Mouse (Mus musculus) lung, postnatal 4 days (tissue): ENCODE data around the gene Msrb2.

Experiments used
- DNase-seq, 2 experiments: peaks; one replicate each; pipeline ENCODE4 v3.0.0; 2021

Gene Msrb2

DNA sequence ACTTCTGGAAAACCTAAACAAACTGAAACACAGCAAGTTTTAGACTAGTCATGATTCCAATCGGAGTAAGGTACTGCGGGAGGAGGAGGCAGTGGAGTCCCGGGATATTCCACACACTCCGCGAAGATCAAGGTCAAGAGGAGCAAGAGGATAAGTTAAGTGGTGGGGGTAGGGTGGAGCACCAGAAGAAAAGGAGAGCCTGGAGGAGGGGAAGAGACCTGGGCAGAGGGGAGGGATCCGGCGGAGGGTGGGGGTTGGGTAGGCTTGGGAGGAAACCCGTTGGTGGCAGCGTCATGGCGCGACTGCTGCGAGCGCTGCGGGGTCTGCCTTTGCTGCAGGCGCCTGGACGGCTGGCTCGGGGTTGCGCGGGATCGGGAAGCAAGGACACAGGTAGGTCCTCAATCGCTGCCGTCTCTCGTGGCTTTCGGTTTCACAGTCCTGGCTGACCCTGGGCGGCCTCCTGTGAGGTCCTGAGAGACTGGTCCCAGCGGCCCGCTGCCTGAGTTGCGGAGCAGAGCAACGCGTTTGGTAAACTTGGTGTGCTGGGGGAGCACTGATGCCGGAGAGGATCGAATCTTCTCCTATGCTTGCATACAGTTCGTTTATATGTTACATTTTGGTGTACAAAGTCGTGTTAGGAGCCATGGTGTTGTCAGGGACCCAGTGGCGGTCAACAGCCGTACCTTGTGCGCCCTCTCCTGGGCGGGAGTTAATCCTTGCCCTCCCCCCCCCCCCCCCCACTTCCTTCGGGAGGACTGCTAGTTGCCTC, at the start of gene Msrb2:
Gene Msrb2, plus strand, starts transcription at position 51 of the 769 bp plus-strand sequence.
- peak; percentile 76 to 81 for DNase-seq

DNA sequence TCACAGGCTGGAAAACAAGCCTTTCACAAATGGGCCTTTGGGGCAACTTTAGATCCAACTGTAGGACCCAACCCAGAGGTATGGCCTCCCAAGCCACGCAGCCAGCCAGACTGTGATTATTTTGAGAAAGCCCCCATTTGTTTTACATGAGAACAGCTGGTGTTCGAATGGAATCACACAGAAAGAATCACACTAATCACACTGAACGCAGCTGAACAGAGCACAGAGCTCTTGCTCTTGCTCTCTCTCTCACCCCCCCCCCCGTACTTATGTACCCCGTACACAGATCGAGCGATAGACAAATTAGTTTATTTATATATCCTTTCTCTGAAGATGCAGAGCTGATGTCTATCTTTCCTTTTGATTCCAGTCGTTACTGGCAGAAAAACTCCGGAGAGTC, 48.8 kb upstream of the Msrb2 start:
- no peak for DNase-seq

DNA sequence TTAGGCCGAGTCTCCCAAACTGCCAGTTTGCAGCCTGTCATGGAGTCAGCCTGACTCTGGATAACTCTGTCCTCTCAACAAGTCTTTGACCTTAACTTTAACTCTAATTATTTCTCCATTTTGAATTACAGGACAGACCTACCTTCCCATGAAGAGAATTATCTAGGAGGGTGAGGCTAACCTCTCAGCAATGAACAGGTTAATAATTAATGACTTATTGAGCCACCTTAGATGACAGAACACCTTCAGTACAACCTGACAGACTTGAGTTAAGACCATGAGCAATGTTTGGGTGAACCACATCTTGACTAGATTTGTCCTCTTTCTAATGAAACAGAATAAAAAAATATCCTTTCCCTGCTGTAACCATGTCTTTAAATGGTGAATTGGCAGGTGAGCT, 44.9 kb upstream of the Msrb2 start:
- DNase-seq, result no peak

DNA sequence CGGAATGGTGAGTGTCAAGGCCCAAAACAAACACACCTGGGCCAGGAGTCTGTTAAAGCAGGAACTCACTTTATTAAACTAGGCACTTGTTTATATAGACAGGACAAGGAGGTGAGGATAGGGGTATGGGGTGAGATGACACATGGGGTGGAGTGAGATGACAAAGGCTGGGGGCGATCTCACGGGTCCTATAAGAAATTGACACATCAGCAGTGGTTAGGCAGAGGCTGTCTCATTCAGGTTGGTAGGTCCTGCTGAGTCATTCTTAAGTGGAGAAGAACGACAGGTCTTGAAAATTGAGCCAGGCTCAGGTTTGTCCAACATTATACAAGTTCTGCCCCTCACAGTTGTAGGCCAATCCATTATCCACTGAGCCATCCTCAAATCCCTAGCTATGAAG, 43.4 kb upstream of the Msrb2 start:
- no peak for DNase-seq

DNA sequence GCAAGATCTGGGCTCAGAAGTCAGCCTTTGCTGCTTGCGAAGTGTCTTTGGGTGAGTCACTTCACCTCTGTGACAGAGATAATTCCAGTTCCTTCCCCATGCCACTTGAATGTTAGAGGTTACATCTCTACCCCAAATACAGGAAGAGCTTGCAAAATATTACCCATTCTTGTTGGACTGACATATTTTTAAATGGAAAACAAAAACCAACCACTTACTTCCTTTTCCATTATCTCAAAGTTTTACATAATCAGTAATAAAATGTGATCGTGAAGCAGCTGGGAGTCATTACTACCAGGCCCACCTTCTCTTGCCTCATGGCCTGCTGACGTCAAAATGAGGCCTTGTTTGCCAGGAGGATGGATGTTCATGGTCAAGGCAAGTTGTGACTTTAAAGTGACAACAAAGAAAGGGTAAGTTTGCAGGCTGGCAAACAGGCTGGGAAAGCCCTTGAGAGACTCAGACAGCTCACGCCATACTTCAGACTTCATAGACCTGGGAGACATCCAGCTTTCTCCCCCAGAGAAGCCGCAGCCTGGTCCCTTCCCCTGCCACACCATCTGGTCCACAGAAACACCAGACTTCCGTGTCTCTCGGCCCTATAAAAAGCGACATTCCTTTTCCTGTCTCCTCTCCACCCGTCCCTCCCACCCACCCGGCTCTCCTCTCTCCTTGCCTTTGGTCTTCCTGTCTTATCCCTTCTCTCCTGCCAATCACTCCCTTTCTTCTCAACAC, 27.2 kb upstream of the Msrb2 start:
- peak; percentile 27 to 41 for DNase-seq

DNA sequence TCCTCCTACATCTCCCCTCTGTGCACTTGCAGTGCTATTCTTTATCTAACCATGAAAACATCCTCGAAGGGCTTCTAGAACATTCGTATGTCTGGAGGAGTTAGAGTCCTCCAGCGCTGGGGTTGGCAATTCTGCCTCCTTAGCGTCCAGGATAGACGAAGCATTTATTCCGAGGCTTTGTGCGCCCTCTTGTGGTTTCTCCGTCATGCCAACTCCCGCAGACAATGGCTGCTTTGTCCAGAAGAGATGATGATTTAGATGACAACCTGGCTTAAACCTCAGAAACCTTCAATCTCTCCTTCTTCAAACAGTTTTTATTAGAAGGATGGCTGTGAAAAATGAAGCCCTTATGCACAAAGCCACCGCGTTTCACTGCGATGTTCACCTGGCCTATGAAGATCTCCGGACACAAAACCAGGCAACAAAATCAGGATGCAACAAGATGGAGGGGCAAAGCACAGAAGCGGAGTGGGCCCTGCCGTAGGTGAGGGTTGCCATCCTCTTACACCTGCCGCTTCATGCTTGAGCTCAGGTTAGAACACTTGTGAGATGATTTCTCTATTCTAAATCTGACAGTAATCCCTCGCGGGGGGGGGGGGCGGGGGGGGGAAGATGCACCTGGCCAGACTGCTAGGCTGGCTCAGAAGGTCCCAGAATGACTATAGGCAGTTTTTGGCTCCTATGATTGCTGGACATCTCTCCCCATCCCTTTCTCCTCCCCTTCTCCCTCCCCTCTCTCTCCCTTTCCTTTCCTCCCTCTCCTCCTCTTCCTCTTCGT, 26.4 kb upstream of the Msrb2 start:
- peak; percentile 78 to 91 for DNase-seq

DNA sequence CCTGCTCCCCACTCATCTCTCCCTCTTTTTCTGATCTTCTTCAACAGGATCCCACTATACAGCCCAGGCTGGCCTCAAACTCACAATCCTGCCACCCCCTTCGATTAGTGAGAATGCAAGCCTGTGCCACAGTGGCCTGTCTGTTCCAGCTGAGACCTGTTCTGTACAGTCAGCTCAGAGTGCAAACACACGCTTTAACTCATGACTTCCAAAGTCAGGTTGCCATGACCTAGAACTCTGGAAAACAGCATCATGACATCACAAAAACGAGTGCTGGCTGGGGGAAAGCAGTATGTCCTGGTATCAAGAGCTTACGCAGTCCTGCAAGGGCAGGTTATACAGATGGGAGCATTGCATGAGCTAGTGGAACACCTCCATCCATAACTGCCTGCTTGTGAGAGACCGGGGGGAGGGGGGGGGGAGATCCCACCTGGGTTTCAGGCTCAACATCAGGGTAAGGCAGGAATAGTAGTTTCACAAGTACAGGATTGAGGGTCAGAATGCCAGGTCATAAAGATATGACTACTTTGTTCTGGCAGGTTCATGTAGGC, 25.8 kb upstream of the Msrb2 start:
- no peak for DNase-seq

DNA sequence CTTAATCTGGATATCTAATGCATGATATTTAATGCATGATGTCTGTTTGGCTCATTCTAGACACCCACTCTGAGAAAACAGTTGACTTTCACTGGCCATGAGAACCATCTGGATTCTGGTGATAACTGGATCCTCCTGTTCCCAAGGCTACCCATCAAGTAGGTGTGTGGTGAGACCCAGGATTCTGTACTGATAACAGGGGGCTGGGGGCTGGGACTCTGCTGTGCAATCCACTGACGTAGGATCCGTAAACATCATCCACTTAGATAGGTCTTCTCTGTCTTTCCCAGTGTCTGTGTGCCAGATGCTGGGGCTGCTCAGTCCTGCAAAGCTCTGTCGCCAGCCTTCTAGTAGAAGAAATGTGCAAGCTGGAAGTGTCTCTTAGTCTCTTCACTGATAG, 22.8 kb upstream of the Msrb2 start:
- DNase-seq, result no peak

DNA sequence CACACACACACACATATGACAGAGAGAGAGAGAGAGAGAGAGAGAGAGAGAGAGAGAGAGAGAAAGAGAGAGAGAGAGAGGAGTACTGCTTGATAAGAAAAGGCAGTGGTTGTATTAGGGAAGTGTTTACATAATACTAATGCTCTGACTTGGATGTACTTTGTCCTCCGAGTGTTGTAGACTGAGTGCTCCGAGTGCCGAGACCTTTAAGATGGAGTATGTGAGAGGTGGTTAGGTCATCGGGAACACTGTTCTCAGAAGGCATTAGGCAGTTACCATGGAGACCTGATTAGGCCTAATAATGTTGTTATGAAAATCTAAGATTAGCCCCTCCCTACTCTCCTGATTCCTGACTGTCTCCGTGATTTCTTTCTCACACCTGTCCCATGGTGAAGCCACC, 21.1 kb upstream of the Msrb2 start:
- DNase-seq, result no peak

DNA sequence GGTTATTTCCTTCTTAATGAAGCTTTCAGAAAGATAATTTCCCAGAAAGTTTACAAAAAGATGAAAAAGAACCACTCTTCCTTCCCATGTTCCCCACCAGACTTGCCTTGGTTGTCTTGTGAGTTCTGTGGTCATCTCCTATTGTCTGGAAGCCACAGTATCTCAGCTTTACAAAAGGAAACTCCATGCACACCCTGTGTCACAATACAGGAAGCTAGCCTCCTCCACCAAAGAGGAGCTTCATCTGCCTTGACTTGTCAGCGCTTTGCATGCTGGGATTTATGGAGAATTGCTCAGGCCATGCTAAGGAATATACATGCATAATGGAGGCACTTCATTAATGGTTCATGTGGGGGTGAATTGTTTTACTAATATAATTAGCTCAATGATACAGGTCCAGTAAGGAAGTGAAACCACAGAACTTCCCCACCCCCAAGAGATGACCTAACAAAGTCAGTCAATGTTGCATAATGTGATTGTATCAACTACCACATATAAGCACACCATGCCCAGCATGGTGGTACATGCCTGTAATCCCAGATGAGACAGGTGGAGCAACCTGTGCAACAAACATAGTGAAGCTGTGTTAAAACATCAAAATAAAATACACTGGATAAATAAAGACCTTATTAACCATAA, 19.5 kb upstream of the Msrb2 start:
- DNase-seq, result no peak

DNA sequence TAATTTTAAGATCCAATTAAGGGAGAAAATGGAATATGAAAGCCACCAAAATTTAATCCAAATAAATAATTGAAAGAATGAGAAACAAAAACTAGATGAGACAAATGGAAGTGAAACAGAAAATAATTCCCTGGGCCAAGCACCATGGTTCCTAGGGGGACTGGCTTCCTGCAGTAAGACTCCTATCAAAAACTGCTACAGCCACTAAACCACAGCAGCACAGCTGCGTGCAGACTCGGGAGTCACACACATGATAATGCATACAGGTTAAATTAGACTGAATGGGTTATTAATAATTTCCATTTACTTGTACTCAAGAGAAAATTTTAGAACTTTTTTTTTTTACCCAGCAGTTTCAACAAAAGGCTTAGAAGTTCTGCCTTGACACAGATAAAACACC, 18.1 kb upstream of the Msrb2 start:
- DNase-seq, result no peak

DNA sequence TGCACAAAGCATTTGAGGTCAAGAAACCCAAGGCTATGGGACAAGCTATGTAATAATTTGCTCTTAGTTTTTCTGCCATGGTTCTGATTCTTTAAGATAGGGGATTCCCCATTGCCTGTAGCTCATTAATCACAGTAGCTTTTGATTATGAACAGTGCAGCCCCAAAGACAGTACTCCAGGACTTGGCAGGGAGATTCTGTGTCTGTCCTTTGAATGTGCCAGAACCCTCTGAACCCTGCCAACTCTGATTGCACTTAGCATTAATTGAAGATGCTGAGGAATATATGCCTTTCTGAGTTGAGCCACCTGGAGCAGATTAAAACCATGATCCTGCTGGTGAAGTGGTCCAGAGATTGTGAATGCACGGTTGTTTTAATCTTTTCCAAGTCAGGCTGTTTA, 8.4 kb upstream of the Msrb2 start:
- DNase-seq, result no peak

DNA sequence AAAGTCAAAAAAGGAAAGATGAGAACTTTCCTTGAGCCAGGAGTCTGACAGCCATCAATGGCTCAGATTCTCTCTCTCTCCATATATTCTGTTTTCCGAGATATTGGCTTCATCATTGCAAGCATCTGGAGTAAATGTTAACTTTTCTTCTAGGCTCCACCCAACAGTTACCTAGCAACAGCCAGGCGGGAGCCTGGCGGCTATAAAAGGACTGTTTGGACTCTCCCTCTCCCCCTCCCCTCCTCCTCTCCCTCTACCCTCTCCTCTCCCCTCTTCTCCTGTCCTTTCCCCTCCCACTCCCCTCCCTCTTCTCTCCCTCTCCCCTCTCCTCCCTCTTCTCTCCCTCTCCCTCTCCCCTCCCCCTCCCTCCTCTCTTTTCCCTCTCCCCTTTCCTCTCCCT, 4.8 kb upstream of the Msrb2 start:
- DNase-seq, result no peak

DNA sequence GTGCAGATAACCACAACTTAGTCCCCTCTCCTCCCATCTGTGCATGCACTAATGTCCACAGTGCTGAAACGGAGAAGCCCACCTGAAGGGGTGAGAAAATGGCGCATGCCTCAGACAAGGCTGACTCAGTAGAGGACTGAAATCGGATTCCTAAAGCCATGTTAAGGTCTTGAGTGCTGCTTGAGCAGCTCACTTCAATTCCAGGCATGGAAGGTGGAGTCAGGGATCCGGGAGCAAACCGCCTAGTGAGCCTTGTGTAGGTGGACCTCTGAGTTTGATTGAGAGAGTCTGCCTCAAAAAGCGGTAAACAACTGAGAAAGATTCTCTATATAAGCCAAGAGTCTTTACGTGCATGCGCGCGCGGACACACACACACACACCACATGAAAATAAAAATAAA, 4.1 kb upstream of the Msrb2 start:
- peak; percentile 3 to 29 for DNase-seq

DNA sequence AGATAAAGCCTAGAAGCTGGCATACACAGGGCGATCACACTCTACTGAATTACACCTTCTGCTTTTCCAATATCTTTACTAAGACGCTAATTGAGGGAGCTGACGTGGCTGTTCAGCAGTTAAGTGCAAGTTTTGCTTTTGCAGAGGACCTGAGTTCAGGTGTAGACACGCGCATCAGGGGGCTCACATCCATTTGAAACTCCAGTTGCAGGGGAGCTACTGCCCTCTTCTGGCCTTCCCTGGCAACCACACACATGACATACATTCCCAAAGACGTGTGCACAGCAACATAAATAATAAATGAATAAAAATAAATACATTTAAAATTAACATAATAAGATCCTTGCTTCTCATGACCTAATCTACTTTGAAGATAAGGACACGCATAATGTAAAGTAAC, 2.5 kb downstream of the Msrb2 start:
- no peak for DNase-seq

DNA sequence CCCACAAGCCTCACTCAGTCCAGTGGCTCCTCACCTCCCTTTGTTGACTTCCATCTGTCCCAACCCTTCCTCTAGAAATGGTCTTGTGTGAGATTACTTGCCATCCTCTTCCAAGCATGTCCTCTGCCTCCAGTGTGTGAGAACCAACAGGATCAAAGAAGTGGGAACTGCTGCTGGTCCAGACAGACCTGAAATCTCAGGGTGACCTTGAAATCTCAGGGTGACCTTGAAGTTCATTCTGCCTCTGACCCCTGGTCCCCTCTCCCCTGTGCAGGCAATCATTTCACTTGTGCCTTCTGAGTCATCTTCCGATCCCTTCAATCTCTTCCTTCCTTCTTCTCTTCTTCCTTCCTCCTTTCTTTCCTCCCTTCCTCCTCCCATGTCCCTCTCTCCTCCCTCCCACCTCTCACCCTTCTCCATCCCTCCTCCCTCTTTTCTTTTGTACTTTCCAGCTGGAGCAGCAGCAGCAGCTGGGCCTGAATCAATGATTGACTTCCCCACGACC, 9.3 kb downstream of the Msrb2 start:
- DNase-seq, result no peak

DNA sequence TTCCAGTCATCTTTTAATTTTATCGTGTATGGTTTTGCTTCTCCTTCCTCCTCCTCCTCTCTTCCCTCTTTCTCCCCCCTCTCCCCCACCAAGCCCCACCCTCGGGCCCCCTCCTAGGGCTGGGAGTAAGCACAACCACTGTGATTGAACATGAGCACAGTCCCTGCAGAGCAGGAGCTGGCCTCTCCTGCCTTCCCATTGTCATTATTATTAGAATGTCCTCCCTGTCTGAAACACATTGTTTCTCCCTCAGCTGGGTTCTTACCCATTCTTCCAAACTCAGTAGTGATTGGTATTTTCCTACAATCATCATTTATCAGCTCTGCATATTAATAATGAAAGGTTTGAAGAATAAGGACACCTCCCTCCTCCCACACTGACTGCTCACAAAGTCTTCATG, 9.7 kb downstream of the Msrb2 start:
- no peak for DNase-seq

DNA sequence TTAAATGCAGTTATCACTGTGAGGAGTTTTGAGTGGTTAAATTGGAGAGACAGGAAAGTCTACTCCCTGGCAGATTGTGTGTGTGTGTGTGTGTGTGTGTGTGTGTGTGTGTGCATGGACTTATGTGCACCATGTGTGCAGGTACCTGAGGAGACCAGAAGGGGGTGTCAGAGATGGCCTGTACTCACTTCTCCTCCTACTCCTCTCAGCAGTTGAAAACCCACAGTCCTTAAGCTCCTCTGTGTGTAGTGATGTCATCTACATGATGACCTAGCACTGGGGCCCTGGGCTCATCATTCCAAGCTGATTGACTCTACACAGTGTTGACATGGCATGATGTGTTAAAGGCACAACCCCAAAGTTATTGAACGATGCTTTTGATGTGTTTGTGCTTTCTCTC, 11.0 kb downstream of the Msrb2 start:
- DNase-seq, result no peak

DNA sequence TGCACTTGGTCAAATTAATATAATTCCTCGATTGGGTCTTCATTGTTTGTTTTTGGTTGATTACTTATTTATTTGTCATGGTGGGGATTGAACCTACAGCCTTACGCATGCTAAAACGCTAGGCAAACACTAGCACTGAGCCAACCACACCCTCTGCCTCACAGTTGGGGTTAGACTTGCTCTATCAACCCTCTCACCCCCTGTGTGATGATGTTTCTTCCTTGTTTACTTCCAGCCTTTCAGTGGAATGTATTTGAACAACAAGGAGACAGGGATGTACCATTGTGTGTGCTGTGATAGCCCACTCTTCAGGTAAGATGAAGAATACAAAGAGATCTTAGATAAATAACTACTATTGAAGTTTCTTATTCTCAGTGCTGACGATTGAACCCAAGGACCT, 11.8 kb downstream of the Msrb2 start:
- DNase-seq, result no peak

DNA sequence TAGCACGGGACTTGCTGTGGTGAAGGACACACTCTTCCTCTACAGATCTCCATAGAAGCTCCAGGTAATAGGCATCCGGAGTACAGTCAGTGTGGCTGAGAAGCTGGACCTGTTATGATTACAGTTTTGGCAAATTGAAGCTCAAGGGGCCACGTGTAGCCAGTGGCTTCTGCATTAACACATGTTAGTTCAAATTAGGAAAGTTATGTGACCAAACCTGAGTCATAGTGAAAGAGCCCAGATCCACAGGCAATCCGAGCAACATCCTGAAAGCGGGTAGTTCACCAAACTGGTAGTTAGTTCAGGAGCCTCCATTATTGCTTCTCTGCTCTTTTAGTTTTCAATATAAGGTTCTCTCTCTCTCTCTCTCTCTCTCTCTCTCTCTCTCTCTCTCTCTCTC, 14.5 kb downstream of the Msrb2 start:
- no peak for DNase-seq

DNA sequence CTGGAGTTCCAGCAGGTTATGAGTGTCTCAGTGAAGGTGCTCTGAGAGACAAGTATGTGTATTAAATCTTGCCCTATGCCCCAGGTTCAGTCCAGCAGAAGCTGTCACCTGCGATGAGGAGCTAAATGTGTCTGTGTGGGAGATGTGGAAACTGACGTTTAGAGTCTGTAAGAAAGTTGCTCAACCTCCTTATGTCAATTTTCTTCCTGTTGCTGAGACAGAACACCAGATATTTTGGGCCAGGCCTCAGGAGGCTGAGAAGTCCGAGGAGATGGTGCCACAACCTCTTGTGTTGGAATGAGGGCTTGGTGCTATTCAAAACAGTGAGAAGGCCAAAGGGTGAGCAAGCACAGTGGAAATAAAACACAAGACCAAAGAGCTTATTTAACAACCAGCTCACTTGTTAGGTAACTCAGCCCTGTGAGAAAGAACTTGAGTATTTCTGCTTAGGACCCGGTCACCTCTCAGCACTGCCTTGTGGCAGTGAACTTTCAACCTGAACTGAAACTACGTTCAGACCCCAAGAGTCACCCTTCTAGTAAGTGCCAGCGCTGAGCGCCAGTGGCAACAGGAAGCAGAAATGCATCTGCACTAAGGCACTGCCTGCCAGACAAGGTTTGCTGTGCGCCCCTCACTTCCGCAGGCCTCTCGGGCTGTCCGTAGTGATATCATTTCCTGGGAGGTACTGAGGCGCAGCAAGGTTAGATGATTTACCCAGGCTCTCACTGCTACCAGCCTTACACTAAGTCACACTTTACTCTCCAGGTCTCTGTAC, 17.3 kb downstream of the Msrb2 start:
- DNase-seq, result peak; percentile 34 to 35
